Mouse (Mus musculus): ENCODE results near the gene Gm42906.

The Gm42906 gene

DNA sequence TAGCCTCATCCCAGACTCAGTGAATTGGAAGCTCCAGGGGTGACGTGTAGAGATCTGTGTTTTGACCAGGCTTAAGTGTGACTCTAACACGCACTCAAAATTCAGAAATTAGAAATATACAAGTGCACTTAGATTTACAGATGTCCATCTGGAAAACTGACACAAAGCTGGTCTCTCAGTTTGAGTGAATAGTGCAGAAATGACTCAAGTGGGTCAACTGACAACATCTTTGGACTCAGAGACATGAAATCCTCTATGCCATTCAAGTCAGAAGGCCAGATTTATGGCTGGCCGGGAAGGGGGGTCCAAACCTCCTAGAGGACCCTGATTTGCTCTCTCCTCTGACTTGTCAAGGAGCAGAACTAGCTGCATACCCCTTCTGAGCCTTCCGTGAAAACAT, 279.9 kb downstream of the Gm42906 start:
- POLR2A ChIA-PET = interaction anchor here in 1 of 4 experiments (0.6 kb wide), 1 partner anchor 86 kb away, joined by 4 read pairs; the partner anchor contains the start of gene Stard13
- CTCF ChIA-PET = no interaction called here

DNA sequence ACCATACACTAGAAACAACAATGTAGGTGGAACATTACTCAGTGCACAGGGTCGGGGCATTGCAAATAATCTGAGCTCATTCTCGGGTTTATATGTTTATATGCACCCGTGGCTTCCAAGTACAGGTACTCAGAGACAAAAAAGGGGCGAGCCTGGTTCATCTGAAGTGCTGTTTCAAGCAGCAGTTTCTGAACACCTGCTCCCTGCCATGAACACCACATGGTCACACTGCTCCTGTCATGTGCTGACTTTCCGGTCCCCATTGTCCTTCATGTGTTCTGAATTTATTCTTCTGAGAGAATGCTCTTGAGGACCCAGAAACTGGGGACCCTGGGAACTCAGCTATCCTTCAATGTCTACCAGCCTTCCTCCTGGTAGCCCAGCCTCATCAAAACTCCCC, 282.2 kb downstream of the Gm42906 start:
- POLR2A ChIA-PET = no interaction called here
- CTCF ChIA-PET = no interaction called here

DNA sequence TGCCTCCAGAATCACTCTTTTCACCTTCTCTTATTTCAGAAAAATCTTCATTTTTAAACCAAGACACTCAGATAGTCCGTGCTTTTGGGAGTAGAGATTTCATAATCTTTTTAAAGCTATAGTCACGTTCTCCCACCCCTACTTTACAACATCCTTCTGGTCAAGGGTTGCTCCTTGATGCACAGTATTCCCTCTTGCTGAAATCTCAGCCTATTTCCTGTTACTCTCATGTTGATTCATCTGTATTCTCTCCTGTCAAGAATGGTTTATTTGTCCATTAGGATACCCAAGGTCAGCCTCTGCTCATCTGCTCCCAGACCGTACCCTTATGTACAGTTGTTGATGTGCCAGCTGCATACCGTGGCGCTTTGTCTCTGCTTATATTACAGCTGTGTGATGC, 284.0 kb downstream of the Gm42906 start:
- ChIA-PET POLR2A (no interaction called here), CTCF (interaction anchor here in 1 of 4 experiments (1.0 kb wide), 1 partner anchor 479 kb away, joined by 3 read pairs; no protein-coding TSS in a partner anchor)

DNA sequence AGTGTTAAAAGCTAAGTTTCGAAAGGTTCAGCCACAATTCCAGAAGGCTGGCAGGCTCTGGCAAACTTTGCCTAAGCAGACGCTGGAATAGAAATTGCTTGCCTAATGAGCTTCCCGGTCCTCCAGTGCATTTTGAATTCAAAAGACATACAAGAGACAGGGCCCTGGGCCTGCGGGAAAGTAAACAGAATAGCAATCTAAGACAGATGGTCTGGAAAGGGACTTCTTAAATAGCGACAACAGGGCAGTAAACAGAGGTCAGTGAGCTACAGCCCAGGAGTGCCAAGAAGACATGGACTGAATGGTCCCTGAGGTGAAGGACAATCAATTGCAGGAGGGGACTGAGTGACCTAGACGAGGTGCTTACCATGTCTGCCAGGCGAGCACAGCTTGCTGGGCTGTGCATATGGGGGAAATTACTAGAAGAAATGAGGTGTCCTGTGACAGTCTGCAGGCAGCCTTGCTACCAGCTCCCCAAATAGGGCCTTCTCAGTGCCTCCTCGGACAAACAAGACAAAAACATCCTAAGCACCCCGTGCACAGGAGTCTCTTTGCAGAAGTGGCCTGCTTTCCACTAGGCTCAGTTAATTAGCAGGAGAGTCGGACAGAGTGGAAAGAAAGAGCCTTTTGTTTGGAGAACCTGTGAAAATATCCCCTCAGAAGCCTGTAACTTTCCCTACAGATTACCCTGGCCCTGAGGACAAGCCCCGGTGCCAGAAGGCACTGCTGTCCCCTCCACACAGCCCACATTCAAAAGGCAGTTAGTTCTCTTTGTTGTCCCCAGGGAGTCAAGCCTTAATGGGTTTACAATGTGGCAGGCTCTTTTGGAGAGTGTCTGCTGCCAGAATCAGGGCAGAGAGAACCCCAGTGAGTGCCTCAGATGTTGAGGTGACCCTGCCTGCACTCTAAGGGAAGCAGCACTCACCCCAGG, 285.0 kb downstream of the Gm42906 start:
- ChIA-PET POLR2A (interaction anchor here in 2 of 4 experiments (0.6 to 1.6 kb wide), 4 partner anchors 10 to 248 kb away, joined by 3 to 7 read pairs (median 6); no protein-coding TSS in a partner anchor), CTCF (interaction anchor here in 3 of 4 experiments (0.6 to 1.2 kb wide), 5 partner anchors 34 to 1154 kb away, joined by 3 to 4 read pairs (median 3); no protein-coding TSS in a partner anchor)

DNA sequence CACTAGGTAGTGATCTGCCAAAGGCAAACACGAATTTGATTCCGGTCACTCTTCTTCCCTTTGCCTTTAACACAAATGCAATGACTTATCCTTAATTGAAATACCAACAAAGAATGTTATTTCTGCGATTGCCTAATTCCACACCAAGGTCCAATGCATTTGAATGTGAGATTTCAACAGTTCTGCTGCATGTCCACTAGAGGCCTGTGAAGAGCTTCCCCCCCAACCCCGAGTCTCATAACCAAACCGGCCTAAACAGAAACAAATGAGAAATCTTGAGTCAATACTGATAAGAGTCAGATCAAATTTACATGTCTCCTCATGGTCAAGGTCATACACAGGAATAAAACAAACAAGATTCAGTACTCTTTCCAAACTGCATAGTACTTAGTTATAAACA, 285.7 kb downstream of the Gm42906 start:
- ChIA-PET CTCF (interaction anchor here in 2 of 4 experiments (0.6 to 1.2 kb wide), 4 partner anchors 34 to 1154 kb away, joined by 3 to 4 read pairs (median 3); no protein-coding TSS in a partner anchor), POLR2A (interaction anchor here in 2 of 4 experiments (0.6 to 1.6 kb wide), 4 partner anchors 10 to 248 kb away, joined by 3 to 7 read pairs (median 6); no protein-coding TSS in a partner anchor)

DNA sequence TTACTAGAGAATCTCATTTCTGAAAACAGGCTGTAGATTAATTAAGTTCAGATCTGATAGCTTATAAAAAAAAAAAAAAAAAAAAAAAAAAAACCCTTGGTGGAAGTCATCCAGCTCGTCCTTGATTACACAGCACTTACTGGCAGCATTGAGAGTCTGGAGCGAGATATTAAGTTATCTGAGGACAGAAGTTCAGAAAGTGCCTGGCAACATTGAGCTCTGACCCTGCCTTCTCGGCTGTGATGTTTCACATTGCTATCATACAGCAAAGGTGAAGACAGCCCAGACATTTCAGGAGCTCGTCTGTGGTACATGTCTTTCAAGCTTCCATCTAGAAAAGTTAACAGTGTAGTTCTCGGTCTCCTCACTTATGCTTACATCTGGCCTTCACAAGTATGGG, 290.1 kb downstream of the Gm42906 start:
- POLR2A ChIA-PET = interaction anchor here in 1 of 4 experiments (0.6 kb wide), 1 partner anchor 109 kb away, joined by 4 read pairs; no protein-coding TSS in a partner anchor
- CTCF ChIA-PET = no interaction called here

DNA sequence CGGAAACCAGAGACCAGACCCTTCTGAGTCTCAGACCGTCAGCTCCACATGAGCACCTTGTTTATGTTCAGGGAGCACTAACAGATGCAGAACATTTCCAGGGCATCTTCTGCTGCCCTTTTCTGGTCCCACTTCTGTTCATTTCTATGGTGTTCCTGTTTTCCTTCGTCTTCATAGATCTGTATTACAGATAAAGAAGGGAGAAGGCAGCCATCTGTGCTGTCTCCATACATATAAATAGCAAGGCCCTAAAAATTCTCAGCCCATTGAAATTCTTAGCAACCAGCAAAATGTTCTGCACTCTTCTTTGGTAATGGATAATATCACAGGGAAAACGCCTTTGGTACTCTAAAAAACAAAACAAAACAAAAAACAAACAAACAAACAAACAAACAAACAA, 290.7 kb downstream of the Gm42906 start:
- ChIA-PET POLR2A (interaction anchor here in 1 of 4 experiments (0.6 kb wide), 1 partner anchor 110 kb away, joined by 4 read pairs; no protein-coding TSS in a partner anchor), CTCF (no interaction called here)

DNA sequence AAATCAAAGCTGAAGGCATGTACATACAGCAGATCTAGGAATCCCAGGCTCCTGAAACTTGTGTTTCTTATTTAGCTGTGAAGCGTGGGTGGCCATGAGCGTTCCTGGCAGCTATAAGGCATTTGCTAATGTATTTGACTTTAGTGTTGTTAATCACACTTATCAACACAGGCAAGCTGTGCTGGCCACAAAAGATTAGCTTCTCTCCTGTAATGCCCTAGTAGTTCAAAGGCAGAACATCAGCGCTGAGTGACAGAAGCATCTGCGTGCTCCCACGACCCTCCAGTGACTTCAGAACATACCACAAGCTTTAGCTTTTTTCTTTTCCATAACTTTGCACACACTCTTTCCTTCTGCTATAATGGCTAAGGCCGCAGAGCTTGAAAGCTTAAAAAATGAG, 292.0 kb downstream of the Gm42906 start:
- ChIA-PET POLR2A (interaction anchor here in 1 of 4 experiments (0.8 kb wide), 1 partner anchor 9 kb away, joined by 4 read pairs; no protein-coding TSS in a partner anchor), CTCF (interaction anchor here in 1 of 4 experiments (1.0 kb wide), 1 partner anchor 33 kb away, joined by 4 read pairs; no protein-coding TSS in a partner anchor)

DNA sequence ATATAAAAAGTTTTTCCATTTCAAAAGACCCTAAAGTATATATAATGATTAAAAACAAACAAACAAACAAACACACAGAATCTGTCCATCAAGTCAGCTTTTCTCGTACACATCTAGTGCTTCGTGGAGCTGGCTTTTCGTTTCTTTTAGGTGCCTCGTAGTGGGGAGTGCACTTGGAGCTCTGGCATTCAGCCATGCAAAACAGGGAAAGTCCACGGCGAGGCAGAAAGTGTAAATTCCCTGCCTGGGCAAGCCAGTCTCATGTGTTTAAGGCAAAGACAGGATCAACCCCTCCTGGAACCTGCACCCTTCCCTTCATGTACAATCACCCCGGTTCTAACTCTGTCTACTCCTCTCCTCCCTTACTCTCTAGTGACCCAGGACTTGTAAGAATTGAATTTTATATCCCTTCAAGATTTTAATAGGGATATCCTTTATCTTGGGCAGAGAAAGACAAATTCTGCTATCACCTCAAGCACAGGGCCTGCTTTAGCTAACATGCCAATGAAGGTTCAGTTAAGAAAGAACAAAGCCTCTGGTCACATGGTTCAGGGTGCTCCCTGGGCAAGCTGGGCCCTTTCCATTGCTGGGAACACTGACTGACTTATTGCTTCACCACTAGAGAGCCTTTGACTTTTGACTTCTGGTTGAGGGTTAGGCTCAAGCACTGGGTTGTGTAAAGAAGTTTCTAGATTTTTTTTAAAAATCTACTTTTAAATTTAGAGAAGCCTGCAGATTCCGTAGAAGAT, 292.7 kb downstream of the Gm42906 start:
- ChIA-PET CTCF (interaction anchor here in 1 of 4 experiments (1.0 kb wide), 1 partner anchor 33 kb away, joined by 4 read pairs; no protein-coding TSS in a partner anchor), POLR2A (interaction anchor here in 1 of 4 experiments (0.8 kb wide), 1 partner anchor 10 kb away, joined by 4 read pairs; no protein-coding TSS in a partner anchor)

DNA sequence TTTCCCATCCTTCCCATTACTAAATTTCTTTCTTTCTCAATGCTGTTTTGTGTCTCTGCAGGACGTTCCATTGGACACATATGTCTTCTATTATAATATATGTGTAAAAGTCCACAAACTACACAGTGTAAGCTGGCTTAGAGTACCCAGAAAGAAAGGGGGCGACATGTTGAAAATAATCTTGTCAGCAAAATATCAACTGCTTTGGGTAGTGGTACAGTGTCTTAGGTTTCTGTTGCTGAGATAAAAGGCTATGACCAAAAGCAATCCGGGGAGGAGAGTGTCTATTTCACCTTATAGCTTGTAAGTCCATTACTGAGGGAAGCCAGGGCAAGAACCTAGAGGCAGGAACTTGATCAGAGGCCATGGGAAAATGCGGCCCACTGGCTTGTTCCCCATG, 293.8 kb downstream of the Gm42906 start:
- ChIA-PET POLR2A (interaction anchor here in 1 of 4 experiments (1.2 kb wide), 1 partner anchor 12 kb away, joined by 3 read pairs; no protein-coding TSS in a partner anchor), CTCF (interaction anchor here in 3 of 4 experiments (0.6 to 0.7 kb wide), 3 partner anchors 32 to 96 kb away, joined by 3 to 5 read pairs (median 4); no protein-coding TSS in a partner anchor)

DNA sequence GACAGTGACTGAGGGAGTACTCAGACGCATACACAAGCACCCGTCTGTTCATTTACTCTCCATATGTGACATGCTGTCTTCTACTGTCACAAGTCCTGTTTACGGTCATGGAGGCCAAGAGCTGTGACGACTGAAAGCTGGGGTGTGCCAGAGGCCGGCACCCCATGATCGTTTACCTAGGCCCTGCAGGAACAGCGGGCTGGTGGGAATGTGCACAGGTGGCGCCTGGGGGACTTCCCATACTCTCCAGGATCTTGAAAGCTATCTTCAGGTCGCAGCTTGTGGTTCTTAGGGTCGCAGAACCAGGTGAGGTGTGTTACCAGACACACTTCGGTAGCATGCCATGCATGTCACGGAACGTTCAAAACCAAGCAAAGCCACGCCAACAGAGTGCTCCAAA, 294.2 kb downstream of the Gm42906 start:
- POLR2A ChIA-PET = interaction anchor here in 1 of 4 experiments (1.2 kb wide), 1 partner anchor 12 kb away, joined by 3 read pairs; no protein-coding TSS in a partner anchor
- CTCF ChIA-PET = no interaction called here

DNA sequence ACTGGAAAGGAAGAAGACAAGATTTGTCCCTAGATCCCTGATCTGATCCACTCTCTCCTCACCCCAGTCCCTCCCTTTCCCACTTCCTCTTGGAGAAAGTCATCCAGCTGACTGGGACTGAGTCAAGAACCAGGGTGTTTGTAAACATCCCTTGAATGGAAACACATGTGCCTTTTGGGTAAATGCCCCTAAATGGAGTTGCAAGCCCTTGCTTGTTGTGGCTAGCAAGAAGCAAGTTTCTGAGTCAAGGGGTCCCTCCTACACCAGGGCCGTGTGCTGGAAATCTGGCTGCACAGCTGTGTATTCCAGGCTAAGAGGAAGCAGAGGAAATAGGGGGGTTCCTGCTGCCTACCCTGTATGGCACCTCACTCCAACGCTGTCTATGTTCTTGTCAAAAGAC, 298.2 kb downstream of the Gm42906 start:
- ChIA-PET CTCF (no interaction called here), POLR2A (no interaction called here)

DNA sequence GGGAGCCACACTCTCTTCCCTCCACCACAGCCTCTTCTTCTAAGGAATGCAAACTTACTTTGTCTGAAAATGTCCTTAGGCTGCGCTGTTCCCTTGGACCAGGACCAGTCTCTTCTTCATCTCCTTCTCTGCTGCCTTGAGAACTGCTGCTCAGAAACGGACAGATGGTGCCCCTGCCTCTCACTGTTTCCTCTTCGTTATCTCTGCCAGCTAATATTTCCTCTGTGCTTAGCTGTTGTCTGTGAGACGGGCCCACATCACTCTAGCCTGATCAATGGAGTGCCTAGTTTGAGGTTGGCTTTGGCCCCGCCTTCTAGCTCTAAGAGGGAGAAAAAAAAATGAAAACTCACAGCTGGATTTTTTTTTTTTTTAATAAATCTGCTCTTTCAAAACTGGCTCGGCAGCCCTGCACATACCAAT, 300.7 kb downstream of the Gm42906 start:
- CTCF ChIA-PET = interaction anchor here in 1 of 4 experiments (0.6 kb wide), 1 partner anchor 213 kb away, joined by 7 read pairs; no protein-coding TSS in a partner anchor
- POLR2A ChIA-PET = no interaction called here

DNA sequence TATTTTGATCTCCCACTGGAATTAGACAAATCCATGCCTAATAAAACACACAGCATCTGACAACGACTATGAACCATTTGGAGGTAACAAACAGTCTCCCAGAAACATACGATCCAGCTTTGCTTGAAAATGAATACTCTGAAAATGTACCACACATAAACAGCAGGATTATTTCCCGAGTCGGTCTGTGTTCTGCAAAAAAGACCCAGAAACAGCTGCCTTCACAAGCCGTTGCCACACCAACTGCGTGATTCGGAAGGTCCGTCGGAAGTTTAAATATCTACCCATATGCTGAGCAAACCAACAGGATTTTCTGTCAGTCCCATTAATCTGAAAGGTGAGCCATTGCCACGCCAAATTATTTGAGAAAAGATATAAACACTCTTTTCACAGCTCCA, 301.4 kb downstream of the Gm42906 start:
- ChIA-PET POLR2A (interaction anchor here in 2 of 4 experiments (0.7 to 0.9 kb wide), 2 partner anchors 64 to 524 kb away, joined by 3 read pairs; no protein-coding TSS in a partner anchor), CTCF (interaction anchor here in 1 of 4 experiments (0.6 kb wide), 1 partner anchor 24 kb away, joined by 6 read pairs; no protein-coding TSS in a partner anchor)

DNA sequence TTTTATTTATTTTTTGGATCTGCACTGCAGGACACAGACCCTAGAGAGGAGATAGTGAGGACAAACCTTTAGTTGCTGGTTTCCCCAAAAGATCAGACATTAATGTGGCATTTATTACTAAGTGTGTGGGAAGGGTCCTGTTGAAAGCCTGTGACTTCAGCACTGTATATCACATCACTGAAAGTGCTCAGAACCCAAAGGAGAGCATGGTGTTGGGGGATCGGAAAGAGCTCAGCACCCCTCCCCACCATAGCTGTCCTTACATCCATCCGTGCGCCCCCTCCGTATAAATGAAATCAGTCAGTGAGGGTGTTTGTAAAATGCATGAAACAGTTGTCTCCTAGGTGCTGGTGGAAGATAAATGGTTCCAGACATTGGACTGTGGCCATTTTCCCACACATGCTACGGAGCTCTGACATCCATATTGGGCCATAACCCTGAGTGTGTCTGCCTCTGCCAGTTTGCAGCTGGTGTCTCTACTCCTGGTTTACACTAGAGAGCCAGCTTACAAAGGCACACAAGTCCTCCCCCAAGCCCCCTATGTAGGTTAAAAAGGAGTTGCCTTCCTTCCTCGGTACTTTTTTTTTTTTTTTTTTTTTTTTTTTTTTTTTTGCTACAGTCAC, 301.9 kb downstream of the Gm42906 start:
- CTCF ChIA-PET = interaction anchor here in 1 of 4 experiments (0.6 kb wide), 1 partner anchor 23 kb away, joined by 6 read pairs; no protein-coding TSS in a partner anchor
- POLR2A ChIA-PET = interaction anchor here in 2 of 4 experiments (0.7 to 0.9 kb wide), 2 partner anchors 65 to 524 kb away, joined by 3 read pairs; no protein-coding TSS in a partner anchor

DNA sequence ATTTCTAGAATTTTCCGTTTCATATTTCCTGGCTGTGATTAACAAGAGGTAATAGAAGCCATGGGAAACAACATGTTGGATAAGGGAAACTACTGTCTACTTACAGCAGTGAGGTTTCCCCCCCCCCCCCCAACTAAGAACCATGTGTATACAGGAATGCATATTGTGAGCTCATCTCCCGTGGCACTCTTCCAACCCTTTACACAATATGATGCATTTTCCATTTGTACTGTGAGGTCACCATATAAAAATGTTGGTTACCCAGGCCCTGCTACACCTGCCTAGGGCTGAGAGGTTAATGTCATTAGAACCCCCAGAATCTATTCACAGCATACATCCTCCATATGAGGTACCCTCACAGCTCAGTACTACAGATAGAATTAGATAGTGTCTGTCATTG, 310.1 kb downstream of the Gm42906 start:
- ChIA-PET POLR2A (interaction anchor here in 1 of 4 experiments (0.6 kb wide), 1 partner anchor 214 kb away, joined by 4 read pairs; no protein-coding TSS in a partner anchor), CTCF (interaction anchor here in 1 of 4 experiments (0.6 kb wide), 1 partner anchor 444 kb away, joined by 3 read pairs; the partner anchor contains the start of gene Pds5b)

DNA sequence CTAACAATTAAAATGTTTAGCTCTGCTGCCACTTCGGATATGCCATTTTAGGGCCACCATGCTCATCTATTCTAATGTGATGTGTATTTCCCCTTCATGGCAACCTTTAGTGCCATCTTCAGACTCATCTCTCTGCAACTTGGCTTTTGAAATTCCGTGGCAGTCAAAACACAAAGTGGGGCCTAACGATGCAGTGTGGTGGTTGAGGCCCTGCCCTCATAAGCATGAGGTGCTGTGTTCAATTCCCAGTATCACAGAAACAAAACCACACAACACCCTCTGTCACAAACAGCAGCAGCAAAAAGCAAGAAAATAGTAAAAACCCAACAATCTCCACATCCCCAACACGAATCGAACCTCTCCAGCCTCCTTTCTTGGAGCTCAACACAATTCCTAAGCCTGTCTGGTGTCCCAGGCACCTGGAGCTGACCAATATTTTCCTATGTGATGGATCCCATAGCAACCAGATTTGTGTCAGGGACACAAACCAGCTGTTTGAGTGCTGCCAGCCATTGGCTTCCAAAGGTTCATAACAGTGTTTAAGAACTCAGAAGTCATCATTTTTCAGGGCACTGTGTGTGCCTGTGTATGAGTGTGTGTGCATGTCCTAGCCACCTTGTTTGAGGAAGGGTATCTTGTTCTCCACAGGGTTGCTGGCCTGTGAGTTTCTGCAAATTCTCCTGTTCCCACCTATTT, 311.6 kb downstream of the Gm42906 start:
- POLR2A ChIA-PET = no interaction called here
- CTCF ChIA-PET = interaction anchor here in 1 of 4 experiments (0.6 kb wide), 1 partner anchor 116 kb away, joined by 6 read pairs; no protein-coding TSS in a partner anchor
